Mouse (Mus musculus): ENCODE data around the gene Gm20696.

GRCm38 (mm10) chr6:99412598-99412997, 254.0 kb downstream of the Gm20696 start:
- TF ChIP-seq CTCF (IDR thresholded peaks at IDR 0.05; ENCODE audit: extremely low read depth, insufficient read depth, low read length) = no peak
- TF ChIP-seq POLR2A (IDR thresholded peaks at IDR 0.05; ENCODE audit: extremely low read depth, insufficient read depth, low read length) = no peak
